Mouse (Mus musculus) CH12.LX (cell line): ENCODE results near the gene Msi1. TPM values are rescaled to one million over a fixed set of nuclear protein-coding genes. Genes with fewer than 3 reads are reported as not detected.

ENCODE experiments used
- DNase-seq: peaks from one replicate; pipeline ENCODE4 v3.0.0-alpha.2; 2013; ENCODE audit errors: extremely low read depth
- H3K27ac ChIP-seq: 2 replicates; pipeline ENCODE4 v1.5.1; 2012; ENCODE audit warnings: low read depth, mild to moderate bottlenecking, control low read depth, moderate library complexity; ENCODE audit not compliant: insufficient read depth
- H3K27me3 ChIP-seq: replicated peaks from 2 replicates; pipeline ENCODE3; 2012; ENCODE audit warnings: inconsistent platforms
- H3K36me3 ChIP-seq, 2 experiments: replicated peaks in 1 of 2; 2 replicates each; pipeline versions ENCODE3 to v1.6.1; 2012; ENCODE audit warnings: inconsistent platforms in 1 of 2, low read length in 1 of 2, mild to moderate bottlenecking in 1 of 2, mixed read lengths in 1 of 2, moderate library complexity in 1 of 2; ENCODE audit not compliant: control insufficient read depth in 1 of 2, insufficient read depth in 1 of 2
- H3K4me1 ChIP-seq, 2 experiments: 2 replicates each; pipeline ENCODE4 v1.6.1; 2012; ENCODE audit warnings: inconsistent platforms in 1 of 2, moderate library complexity in 1 of 2; ENCODE audit not compliant: insufficient read depth in 2 of 2, control insufficient read depth in 1 of 2
- H3K4me2 ChIP-seq: 2 replicates; pipeline ENCODE4 v1.6.1; 2012; ENCODE audit warnings: low read depth, mild to moderate bottlenecking, control low read depth; ENCODE audit not compliant: poor library complexity, insufficient read depth, severe bottlenecking
- H3K4me3 ChIP-seq, 3 experiments: fragments of 150-350 bp in 1 of 3; sonication (generic) in 1 of 3; replicated peaks in 1 of 3; 2 replicates each; pipeline versions ENCODE3 to v1.5.1; 2011 to 2012; ENCODE audit warnings: low read depth in 2 of 3, low read length in 2 of 3, mild to moderate bottlenecking in 2 of 3, moderate library complexity in 2 of 3, control low read depth in 1 of 3, improper control_type of control experiment in 1 of 3, inconsistent platforms in 1 of 3, mixed read lengths in 1 of 3; ENCODE audit not compliant: poor library complexity in 1 of 3
- H3K79me2 ChIP-seq: replicated peaks from 2 replicates; pipeline ENCODE4 v1.6.1; 2012; ENCODE audit warnings: mild to moderate bottlenecking, moderate library complexity; ENCODE audit not compliant: control insufficient read depth, poor library complexity, insufficient read depth, severe bottlenecking; ENCODE audit errors: extremely low read depth
- H3K9ac ChIP-seq: 2 replicates; pipeline ENCODE4 v1.6.1; 2012; ENCODE audit warnings: low read depth, mild to moderate bottlenecking, control low read depth, moderate library complexity; ENCODE audit not compliant: insufficient read depth
- H3K9me3 ChIP-seq: replicated peaks from 2 replicates; pipeline ENCODE3; 2012; ENCODE audit warnings: low read length, inconsistent platforms, mixed read lengths
- CHD1 ChIP-seq: IDR thresholded peaks from 2 replicates; pipeline ENCODE4 v1.6.1; 2012; ENCODE audit warnings: low read depth, low read length, improper control_type of control experiment, inconsistent platforms
- CHD2 ChIP-seq: IDR thresholded peaks from 2 replicates; pipeline ENCODE4 v1.6.1; 2011; ENCODE audit warnings: low read length, improper control_type of control experiment
- CTCF ChIP-seq, 2 experiments: IDR thresholded peaks in 1 of 2; conservative IDR thresholded peaks in 1 of 2; 2 replicates each; pipeline ENCODE4 v1.5.1; 2011 to 2012; ENCODE audit warnings: low read depth in 2 of 2, low read length in 2 of 2, improper control_type of control experiment in 1 of 2, inconsistent platforms in 1 of 2, mild to moderate bottlenecking in 1 of 2, moderate library complexity in 1 of 2
- E2F4 ChIP-seq: IDR thresholded peaks from 2 replicates; pipeline ENCODE4 v1.6.1; 2011; ENCODE audit warnings: low read depth, low read length, improper control_type of control experiment; ENCODE audit not compliant: insufficient replicate concordance
- ETS1 ChIP-seq: conservative IDR thresholded peaks from 2 replicates; pipeline ENCODE4 v1.6.1; 2012; ENCODE audit warnings: low read depth, mild to moderate bottlenecking, inconsistent platforms, low read length, improper control_type of control experiment, moderate library complexity
- HCFC1 ChIP-seq: IDR thresholded peaks from 2 replicates; pipeline ENCODE4 v1.6.1; 2012; ENCODE audit warnings: low read depth, mild to moderate bottlenecking, inconsistent platforms, low read length, improper control_type of control experiment
- IRF4 ChIP-seq: IDR thresholded peaks from 2 replicates; pipeline ENCODE4 v1.6.1; 2014; ENCODE audit warnings: low read depth, mild to moderate bottlenecking, inconsistent platforms, low read length, improper control_type of control experiment
- JUN ChIP-seq: IDR thresholded peaks from 2 replicates; pipeline ENCODE4 v1.6.1; 2011; ENCODE audit warnings: low read depth, mild to moderate bottlenecking, low read length, improper control_type of control experiment, moderate library complexity; ENCODE audit not compliant: insufficient read depth
- JUND ChIP-seq: conservative IDR thresholded peaks from 2 replicates; pipeline ENCODE4 v1.6.1; 2011; ENCODE audit warnings: low read depth, low read length, improper control_type of control experiment
- KAT2A ChIP-seq: IDR thresholded peaks from 2 replicates; pipeline ENCODE4 v1.6.1; 2012; ENCODE audit warnings: low read length, improper control_type of control experiment, inconsistent platforms; ENCODE audit not compliant: insufficient replicate concordance
- MAFK ChIP-seq: IDR thresholded peaks from 2 replicates; pipeline ENCODE4 v1.6.1; 2011; ENCODE audit warnings: low read length, improper control_type of control experiment; ENCODE audit not compliant: insufficient replicate concordance
- MAX ChIP-seq: IDR thresholded peaks from 2 replicates; pipeline ENCODE4 v1.6.1; 2011; ENCODE audit warnings: low read length, improper control_type of control experiment
- MAZ ChIP-seq: IDR thresholded peaks from 2 replicates; pipeline ENCODE4 v1.6.1; 2012; ENCODE audit warnings: low read depth, mild to moderate bottlenecking, inconsistent platforms, low read length, improper control_type of control experiment, moderate library complexity
- MEF2A ChIP-seq: IDR thresholded peaks from 2 replicates; pipeline ENCODE4 v1.6.1; 2014; ENCODE audit warnings: low read depth, mild to moderate bottlenecking, inconsistent platforms, low read length, improper control_type of control experiment, borderline replicate concordance
- MXI1 ChIP-seq: IDR thresholded peaks from 2 replicates; pipeline ENCODE4 v1.6.1; 2011; ENCODE audit warnings: mild to moderate bottlenecking, low read depth, low read length, improper control_type of control experiment
- PAX5 ChIP-seq: IDR thresholded peaks from 2 replicates; pipeline ENCODE4 v1.6.1; 2012; ENCODE audit warnings: low read length, inconsistent platforms, mixed read lengths
- POLR2A ChIP-seq: IDR thresholded peaks from 2 replicates; pipeline ENCODE4 v1.6.1; 2011; ENCODE audit warnings: low read depth, mild to moderate bottlenecking, improper control_type of control experiment, low read length
- RAD21 ChIP-seq: IDR thresholded peaks from 2 replicates; pipeline ENCODE4 v1.6.1; 2011; ENCODE audit warnings: low read depth, mild to moderate bottlenecking, low read length, improper control_type of control experiment, moderate library complexity
- RCOR1 ChIP-seq: conservative IDR thresholded peaks from 2 replicates; pipeline ENCODE4 v1.6.1; 2012; ENCODE audit warnings: low read depth, mild to moderate bottlenecking, inconsistent platforms, low read length, improper control_type of control experiment
- SIN3A ChIP-seq: IDR thresholded peaks from 2 replicates; pipeline ENCODE4 v1.6.1; 2012; ENCODE audit warnings: low read length, improper control_type of control experiment, inconsistent platforms
- SMC3 ChIP-seq: IDR thresholded peaks from 2 replicates; pipeline ENCODE4 v1.6.1; 2011; ENCODE audit warnings: low read depth, low read length, improper control_type of control experiment
- TBP ChIP-seq: conservative IDR thresholded peaks from 2 replicates; pipeline ENCODE4 v1.6.1; 2011; ENCODE audit warnings: low read depth, low read length, improper control_type of control experiment
- TCF12 ChIP-seq: IDR thresholded peaks from 2 replicates; pipeline ENCODE4 v1.6.1; 2014; ENCODE audit warnings: low read depth, mild to moderate bottlenecking, inconsistent platforms, low read length, improper control_type of control experiment
- USF2 ChIP-seq: conservative IDR thresholded peaks from 2 replicates; pipeline ENCODE4 v1.6.1; 2011; ENCODE audit warnings: low read depth, low read length, improper control_type of control experiment
- ZC3H11A ChIP-seq: IDR thresholded peaks from 2 replicates; pipeline ENCODE4 v1.6.1; 2012; ENCODE audit warnings: low read depth, mild to moderate bottlenecking, inconsistent platforms, low read length, improper control_type of control experiment
- ZKSCAN1 ChIP-seq: IDR thresholded peaks from 2 replicates; pipeline ENCODE4 v1.6.1; 2012; ENCODE audit warnings: low read depth, inconsistent platforms, low read length, improper control_type of control experiment, borderline replicate concordance
- ZMIZ1 ChIP-seq: IDR thresholded peaks from 2 replicates; pipeline ENCODE4 v1.6.1; 2012; ENCODE audit warnings: low read depth, mild to moderate bottlenecking, inconsistent platforms, low read length, improper control_type of control experiment
- ZNF384 ChIP-seq: IDR thresholded peaks from 2 replicates; pipeline ENCODE4 v1.6.1; 2012; ENCODE audit warnings: low read depth, low read length, improper control_type of control experiment, inconsistent platforms
- dilution Hi-C: fragments of 300-500 bp; cut with MboI; formaldehyde crosslinking; loops from 2 replicates; pipeline ENCODE4 v1.14.3; 2020; ENCODE audit warnings: low sequenced_read_pairs; ENCODE audit not compliant: extremely low pct_unique_long_range_greater_than_20kb, extremely low pct_ligation_motif_present
- in situ Hi-C: fragments of 300-500 bp; cut with MboI; formaldehyde crosslinking; loops from 3 replicates; pipeline ENCODE4 v1.14.3; 2019; ENCODE audit warnings: low sequenced_read_pairs, low pct_ligation_motif_present, low pct_unique_long_range_greater_than_20kb, mixed read lengths
- polyA plus RNA-seq: library from polyadenylated mRNA; unstranded; fragments of >175 nt; gene quantifications from 2 replicates; pipeline ENCODE4 v1.2.1, GENCODE M21; 2012; ENCODE audit warnings: low read depth; ENCODE audit not compliant: insufficient read length
- total RNA-seq, 2 experiments: library from RNA; depleted of rRNA; stranded (reverse); fragments of 300-350 nt in 1 of 2; fragments of >200 nt in 1 of 2; gene quantifications; 2 replicates each; pipeline ENCODE4 v1.2.3; 2012 to 2014

The Msi1 gene
- total and polyA plus RNA-seq, 3 experiments, result 0.82 to 5.3 (median 4.1) TPM

DNA sequence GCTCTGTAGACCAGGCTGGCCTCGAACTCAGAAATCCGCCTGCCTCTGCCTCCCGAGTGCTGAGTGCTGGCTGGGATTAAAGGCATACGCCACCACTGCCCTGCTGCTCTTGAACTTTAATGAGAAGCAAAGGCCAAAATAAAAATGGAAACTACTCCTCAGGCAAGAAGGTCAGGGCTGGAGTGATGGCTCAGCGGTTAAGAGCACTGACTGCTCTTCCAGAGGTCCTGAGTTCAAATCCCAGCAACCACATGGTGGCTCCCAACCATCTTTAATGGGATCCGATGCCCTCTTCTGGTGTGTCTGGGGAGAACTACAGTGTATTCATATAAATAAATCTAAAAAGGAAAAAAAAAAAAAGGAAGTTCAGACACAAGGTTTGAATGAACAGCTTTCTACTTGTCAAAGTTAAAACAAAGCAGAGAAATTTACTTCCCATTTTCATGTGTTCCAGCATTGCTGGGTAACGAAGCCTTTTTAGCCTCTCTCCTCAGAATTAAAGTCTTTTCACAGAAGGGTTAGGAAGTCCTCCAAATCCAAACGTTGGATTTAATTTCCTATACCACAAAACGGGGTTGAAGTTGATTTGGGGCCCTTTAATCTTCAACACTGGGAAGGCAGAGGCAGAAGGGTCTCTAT is 58.7 kb downstream of the Msi1 start:
- no peak for TF ChIP-seq JUND
- no peak for TF ChIP-seq IRF4
- TF ChIP-seq CTCF (conservative IDR thresholded peaks at IDR 0.05 in 1 of 2, IDR thresholded peaks at IDR 0.05 in 1 of 2; ENCODE audit: low read depth in 2 of 2, low read length in 2 of 2), result peak in 1 of 2 experiments; percentile 22; a peak in 1 of 4 replicates
- 0 out of 2 replicates have a peak, but pooled peaks have one; percentile 12 for TF ChIP-seq SIN3A
- TF ChIP-seq ZNF384, result peak; percentile 66; the same call in 1 of the 2 replicates
- no peak for TF ChIP-seq MAX
- no peak for TF ChIP-seq RCOR1
- H3K36me3 ChIP-seq, result no peaks in the 10 kb centered on the region
- no peak overlapping the region for H3K4me3 ChIP-seq
- dilution Hi-C loops (no loop called here), in situ Hi-C loops (no loop called here)
- DNase-seq, result no peak
- peaks cover 2 to 38% of the 10 kb centered on the region in 2 experiments; a peak in 3 of 4 replicates for H3K4me1 ChIP-seq
- H3K27me3 ChIP-seq, result no peaks in the 10 kb centered on the region
- peak overlapping the region; percentile 49; the same call in 1 of the 2 replicates for H3K9ac ChIP-seq
- H3K4me2 ChIP-seq, result peak overlapping the region; percentile 90; the same call in 1 of the 2 replicates
- no peaks in the 10 kb centered on the region for H3K9me3 ChIP-seq
- H3K27ac ChIP-seq, result no peak overlapping the region
- H3K79me2 ChIP-seq, result no peaks in the 10 kb centered on the region

DNA sequence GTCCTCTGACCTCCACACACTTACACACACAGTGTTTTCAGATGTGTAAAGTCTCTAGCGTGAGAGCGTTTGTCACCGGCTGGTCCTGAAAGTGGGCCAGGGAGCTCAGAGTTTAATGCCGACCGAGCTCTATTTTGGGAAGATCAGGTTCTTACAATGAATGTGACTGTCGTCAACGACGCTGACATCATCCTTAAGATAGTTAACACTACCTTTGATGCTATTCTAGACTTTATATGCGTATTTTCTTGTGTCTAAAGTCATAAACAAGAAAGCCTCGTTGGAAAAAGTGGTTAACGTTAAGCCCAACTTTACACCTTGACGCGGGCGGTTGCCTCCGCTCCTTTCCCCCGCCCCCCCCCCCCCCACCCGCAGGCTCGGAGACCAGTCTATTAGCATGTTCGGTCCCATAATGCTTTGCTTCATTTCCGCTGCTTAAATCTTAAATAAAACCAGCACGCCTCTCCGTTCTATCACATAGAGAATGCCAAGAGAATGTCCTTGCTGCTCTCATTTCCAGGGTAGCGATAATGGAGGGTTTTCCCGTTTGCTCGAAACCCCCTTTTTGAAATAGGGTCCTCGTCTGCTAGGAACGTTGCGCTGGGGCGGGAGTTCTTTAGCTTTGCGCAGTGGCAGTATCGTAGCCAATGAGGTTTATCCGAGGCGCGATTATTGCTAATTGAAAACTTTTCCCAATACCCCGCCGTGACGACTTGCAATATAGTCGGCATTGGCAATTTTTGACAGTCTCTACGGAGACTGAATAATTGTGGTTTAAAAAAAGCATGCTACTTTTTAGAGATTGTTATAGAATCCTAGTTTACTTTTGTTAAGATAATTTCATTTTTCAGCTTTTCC is 59.7 kb downstream of the Msi1 start:
- dilution Hi-C loops (no loop called here), in situ Hi-C loops (no loop called here)
- Histone ChIP-seq H3K9ac (peak overlapping the region; percentile 67), H3K27me3 (peaks cover 2% of the 10 kb centered on the region), H3K9me3 (no peaks in the 10 kb centered on the region), H3K27ac (peak overlapping the region; percentile 74), H3K36me3 (no peaks in the 10 kb centered on the region), H3K79me2 (no peaks in the 10 kb centered on the region), H3K4me1 (peaks cover 2 to 37% of the 10 kb centered on the region in 2 experiments; a peak in 3 of 4 replicates), H3K4me3 (peak overlapping the region in 2 of 3 experiments; percentile 16 to 20), H3K4me2 (peak overlapping the region; percentile 90)
- DNase-seq, result peak; percentile 72
- TF ChIP-seq MEF2A, result peak; percentile 68
- TF ChIP-seq ZC3H11A, result no peak; the same call in 1 of the 2 replicates
- TF ChIP-seq E2F4, result peak; percentile 79; the same call in 1 of the 2 replicates
- peak; percentile 48 for TF ChIP-seq IRF4
- no peak for TF ChIP-seq RAD21
- TF ChIP-seq MAFK, result no peak
- no peak for TF ChIP-seq ZKSCAN1
- TF ChIP-seq MAZ, result peak; percentile 83
- no peak for TF ChIP-seq USF2
- TF ChIP-seq JUN, result no peak; the same call in 1 of the 2 replicates
- TF ChIP-seq ZMIZ1, result peak; percentile 100
- TF ChIP-seq SMC3, result no peak
- TF ChIP-seq HCFC1, result peak; percentile 79
- peak; percentile 58; the same call in 1 of the 2 replicates for TF ChIP-seq CHD2
- TF ChIP-seq SIN3A, result peak; percentile 85; the same call in 1 of the 2 replicates
- no peak for TF ChIP-seq PAX5
- TF ChIP-seq KAT2A, result no peak
- peak; percentile 95 for TF ChIP-seq POLR2A
- peak; percentile 37; the same call in 1 of the 2 replicates for TF ChIP-seq JUND
- no peak for TF ChIP-seq CTCF (conservative IDR thresholded peaks at IDR 0.05 in 1 of 2, IDR thresholded peaks at IDR 0.05 in 1 of 2; ENCODE audit: low read depth in 2 of 2, low read length in 2 of 2)
- TF ChIP-seq TCF12, result peak; percentile 84
- 0 out of 2 replicates have a peak, but pooled peaks have one; percentile 33 for TF ChIP-seq MXI1
- peak; percentile 69 for TF ChIP-seq ZNF384
- TF ChIP-seq CHD1, result no peak
- TF ChIP-seq TBP, result peak; percentile 99
- peak; percentile 99 for TF ChIP-seq ETS1
